Mouse (Mus musculus) kidney, adult 2 months (tissue): ENCODE measurements around the gene Bloc1s3.

Source experiments
- CTCF ChIP-seq: fragments of 200-500 bp; conservative IDR thresholded peaks from 2 replicates; pipeline ENCODE4 v1.5.1; 2011; ENCODE audit warnings: low read depth, mild to moderate bottlenecking, control low read depth, low read length, moderate library complexity, mixed read lengths; ENCODE audit not compliant: insufficient read depth, insufficient read length
- POLR2A ChIP-seq: fragments of 200-500 bp; IDR thresholded peaks from one replicate; pipeline ENCODE4 v1.6.1; 2011; ENCODE audit warnings: low read depth, low read length, control low read depth

- TF ChIP-seq POLR2A (no peak), CTCF (peak; percentile 37; the same call in 1 of the 2 replicates)
Observed at GRCm38 (mm10) chr7:19523757-19524419, 15.7 kb upstream of the Bloc1s3 start.
